Mouse (Mus musculus): Measurements from ENCODE around the gene Hpn. TPM values are rescaled to one million over a fixed set of nuclear protein-coding genes. Genes with fewer than 3 reads are reported as not detected.

The Hpn gene
- total RNA-seq, 2 experiments from 2014 or later: 15.0 to 20.7 TPM

DNA sequence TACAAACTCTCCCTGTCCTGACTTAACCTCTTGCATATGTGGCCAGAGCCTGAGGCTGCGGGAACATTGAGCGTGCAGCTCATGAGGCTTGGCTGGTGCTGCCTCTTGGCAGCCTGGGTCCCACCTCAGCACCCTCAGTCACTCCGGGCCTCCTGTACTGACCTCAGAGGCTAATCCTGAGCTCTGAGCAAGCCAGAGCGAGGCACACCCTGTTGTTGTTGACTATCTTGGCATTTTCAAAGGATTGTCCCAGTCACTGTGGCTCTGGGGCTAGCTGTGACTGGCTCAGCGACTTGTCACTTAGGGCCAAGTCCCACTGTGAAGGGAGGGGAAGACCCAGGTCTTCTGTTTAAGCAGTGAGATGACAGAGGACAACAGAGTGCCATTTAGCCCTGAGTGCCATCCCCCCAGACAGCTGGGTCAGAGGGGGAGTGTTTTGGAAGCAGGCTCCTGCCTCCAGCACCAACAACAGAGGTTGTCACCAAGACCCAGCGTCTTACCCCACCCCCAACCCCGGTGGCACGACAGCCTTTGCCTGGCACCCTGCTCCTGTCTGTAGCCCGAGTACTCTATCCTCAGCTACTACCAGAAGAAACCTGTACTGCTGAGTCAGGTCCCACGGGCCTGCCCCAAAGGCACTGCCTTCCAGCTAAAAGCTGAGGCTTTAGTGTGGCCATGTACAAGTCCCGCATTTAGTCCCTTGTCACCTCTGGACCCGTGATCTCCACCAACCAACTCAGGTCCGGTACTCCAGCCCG is 32.1 kb downstream of the Hpn start:
- peak; percentile 88 for DNase-seq (ENCODE audit: low spot score)

DNA sequence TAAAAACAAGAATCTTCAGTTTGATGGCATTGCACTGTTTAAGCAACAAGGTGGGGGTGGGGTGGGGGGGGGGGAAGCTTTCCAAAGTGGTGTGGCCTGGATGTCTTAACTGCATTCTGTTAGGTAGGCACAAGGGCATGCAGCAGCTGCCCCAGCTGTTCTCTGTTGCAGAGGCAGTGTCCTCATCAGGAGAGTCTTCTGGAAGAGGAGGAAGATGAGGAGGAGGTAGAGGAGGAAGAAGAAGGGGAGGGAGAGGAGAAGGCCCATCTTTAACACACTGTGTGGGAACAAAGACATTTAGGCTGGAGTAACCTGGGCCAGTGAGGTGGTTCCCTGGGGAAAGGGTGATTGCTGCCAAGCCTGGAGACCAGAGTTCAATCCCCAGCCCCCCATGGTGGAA is 33.0 kb downstream of the Hpn start:
- no peak for DNase-seq (ENCODE audit: low spot score)

DNA sequence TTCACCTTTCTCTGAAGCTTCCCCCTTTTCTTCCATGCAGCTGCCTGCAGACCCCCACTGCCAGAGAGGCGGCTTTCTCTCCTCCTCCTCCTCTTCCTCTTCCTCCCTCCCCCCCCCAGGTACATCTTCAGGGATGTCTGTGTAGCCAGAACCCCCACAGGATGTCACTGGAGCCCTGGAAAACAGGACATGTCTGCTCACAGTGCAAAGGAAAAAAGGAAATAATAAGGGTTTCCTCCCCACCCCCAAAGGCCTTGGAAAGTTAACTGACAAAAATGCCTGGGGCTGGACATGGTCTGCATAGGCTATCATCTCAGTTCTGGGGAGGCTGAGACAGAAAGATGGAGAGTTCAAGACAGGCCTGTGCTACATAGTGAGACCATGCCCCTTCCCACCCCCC is 34.0 kb downstream of the Hpn start:
- no peak for DNase-seq (ENCODE audit: low spot score)

DNA sequence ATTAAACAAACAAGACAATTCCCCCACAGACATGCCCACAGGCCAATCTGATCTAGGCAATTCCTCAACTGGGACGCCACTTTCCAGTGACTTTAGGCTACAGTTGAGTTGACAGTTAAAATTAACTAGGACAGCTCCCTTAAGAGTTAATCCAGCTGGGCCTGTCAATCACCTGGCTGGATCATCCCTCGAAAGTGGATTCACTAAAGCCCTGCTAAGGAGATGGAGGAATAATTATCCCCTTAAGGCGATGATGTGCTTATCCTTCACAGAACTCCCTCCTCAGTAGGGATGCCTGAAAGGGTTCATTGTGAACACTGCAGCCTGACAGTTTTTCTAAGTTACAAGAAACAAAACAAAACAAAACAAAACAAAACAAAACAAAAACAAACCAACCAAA is 34.5 kb downstream of the Hpn start:
- DNase-seq (ENCODE audit: low spot score): no peak

DNA sequence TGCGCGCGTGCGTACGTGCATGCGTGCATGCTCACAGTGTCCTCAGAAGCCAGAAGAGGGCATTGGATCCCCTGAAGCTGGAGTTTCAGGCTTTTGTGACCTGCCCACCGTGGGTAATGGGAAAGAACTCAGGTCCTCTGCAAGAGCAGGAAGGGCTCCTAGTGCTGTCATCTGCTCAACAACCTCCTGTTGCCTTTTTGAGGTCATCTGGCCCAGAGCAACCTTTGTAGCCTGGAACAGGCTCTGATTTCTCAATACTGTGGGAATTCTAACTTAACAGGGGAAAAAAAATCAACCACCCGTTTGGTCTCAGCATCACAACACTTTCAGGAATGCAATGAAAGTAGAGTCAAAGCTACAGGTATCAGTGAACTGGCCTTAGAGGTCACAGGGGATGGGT is 35.4 kb downstream of the Hpn start:
- DNase-seq (ENCODE audit: low spot score): no peak

DNA sequence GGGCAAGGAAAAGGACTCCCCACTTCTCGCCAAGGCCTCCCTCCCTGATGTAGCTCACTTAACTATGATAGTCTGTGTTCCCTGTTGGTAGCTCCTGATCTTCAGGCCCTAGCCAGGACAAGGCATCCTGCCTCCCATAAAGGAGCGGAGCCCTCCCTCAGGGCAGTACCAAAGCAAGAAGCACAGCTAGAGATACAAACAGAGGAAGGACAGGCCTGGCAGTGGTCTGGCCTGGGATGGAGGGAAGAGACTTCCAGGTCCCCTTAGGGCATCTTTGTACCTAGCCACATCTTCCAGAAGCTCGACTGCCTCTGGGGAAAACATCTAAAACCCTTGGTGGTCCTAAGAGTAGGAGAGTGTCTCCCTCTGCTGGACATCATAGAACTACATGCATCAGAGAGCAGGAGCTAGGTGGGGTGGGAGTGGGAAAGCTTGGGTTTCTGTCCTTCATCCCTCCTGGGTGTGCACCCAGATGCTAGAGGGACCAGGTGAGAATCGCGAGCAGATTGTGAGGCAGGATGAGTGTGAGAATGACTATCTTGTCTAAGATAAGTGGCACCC is 37.1 kb downstream of the Hpn start:
- peak; percentile 58 for DNase-seq (ENCODE audit: low spot score)

DNA sequence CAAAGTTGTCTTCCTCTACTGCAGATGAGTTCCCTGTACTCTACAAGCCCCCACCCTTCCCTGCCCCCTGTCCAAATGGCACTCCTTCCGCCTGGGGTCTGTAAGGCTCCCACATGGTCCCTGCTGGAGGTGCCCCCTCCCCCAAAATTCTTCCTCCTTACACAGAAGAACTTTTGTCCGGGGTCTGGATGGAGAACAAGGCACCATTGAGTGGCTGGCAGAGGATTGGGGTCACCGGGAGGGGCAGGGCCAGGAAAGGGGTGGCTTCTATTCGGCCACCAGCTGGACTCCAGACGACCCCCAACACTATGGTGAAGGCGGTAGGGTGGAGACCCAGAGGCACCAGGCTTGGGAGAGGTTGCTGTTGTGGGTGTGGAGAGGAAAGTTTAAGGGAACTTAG is 37.6 kb downstream of the Hpn start:
- no peak for DNase-seq (ENCODE audit: low spot score)

DNA sequence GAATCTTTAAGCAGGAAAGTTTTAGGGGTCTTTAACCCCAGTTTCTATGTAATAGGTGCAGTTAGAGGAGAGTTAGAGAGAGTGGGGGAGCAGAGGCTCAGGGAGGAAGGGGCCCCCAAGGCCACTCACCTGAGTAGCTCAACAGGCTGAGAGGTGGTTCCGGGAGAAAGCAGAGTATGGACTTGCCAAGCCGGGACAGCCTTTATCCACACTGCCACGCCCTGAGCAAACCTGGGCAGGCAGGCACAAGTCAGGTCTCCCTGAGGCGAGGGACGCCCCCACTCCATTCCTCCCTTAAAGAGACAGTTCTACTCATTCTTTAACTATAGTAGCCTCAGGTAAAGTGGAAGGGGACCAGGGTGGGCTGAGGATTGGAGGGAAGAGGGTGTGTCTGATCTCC is 38.6 kb downstream of the Hpn start, which contains the start of gene Fxyd3:
Fxyd3 (minus strand) TSS at position 213 of the 400 bp plus-strand sequence.
- no peak for DNase-seq (ENCODE audit: low spot score)

DNA sequence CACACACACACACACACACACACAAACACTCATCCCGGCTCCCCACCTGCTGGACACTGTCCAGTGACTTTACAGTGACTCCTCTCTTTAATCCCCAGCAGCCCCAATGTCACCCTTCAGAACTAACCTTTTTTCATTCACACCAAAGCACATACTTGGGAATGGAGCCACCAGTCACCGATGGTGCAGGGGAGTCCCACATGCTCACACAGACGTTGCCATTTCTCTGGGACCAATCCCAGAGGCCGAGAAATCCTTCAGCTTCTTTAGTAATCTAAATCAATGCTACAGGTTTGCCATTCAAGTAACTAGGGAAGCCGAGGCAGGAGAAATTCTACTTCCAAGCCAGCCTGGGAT is 40.4 kb downstream of the Hpn start:
- DNase-seq (ENCODE audit: low spot score): no peak

DNA sequence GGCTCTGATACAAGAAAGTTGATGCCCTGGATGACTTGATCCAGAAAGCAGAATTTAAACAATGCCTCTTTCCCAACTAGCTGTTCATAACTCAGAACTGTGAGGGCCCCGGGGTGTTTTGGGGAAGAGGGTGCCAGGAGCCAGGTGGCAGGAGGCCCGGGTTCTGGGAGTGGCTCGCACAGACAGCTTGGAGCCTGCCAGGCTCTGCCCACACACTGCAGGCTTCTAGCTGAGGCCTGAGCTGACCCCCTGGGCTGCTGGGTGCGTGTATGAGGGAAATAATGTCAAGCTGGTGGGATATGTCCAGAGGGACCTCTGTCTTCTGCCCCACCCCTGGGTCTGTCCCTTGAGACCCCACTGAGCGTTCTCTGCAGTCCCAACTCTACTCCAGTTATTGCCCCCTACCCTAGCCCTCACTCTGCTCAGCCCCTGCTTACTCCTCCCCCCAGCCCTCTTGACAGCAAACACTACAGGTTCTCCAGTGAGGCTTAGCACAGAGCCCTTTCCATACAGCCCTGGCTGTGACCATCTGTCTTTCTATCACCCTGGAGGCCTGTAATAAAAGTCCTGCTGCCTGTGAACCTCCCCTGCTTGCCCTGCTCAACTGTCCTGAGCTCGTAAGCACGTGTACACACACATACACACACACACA is 40.9 kb downstream of the Hpn start:
- DNase-seq (ENCODE audit: low spot score): no peak

DNA sequence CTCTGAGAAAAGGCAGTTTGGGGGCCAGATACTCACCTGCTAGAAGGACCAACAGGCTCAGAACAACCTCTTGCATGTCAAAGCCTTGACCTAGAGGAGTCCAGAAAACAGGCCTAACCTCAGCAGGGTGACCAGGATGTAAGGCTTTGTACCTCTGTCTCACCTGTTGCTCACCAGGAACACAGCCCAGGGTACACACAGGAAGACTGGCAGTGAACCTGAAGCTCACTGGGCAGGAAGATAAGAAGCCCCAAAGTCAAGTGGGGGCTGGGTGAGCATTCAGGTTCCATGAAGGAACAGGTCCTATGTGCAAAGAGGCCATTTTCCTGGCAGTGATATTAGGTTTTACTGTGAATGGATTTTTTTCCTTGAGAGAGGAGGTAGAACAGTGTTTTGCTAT is 41.5 kb downstream of the Hpn start:
- DNase-seq (ENCODE audit: low spot score): no peak

DNA sequence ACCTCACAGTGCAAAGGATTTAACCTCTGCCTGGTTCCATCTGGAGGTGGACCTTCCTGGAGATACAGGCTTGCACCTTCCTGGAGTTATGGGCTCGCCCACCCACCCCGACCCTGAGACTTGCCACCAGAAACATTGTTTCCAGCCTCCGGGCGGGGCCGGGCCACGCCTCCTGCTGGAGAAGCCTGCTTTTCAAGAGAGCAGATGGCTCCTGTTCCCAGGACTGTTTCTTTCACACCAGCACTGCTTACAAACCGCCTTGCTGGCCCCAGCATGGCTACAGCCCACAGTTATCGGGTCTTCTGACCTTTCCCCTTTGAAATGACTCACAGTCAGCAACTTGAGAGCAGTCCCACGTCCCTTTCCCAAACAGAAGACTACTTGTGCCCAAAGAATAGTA is 42.8 kb downstream of the Hpn start:
- DNase-seq (ENCODE audit: low spot score): no peak

DNA sequence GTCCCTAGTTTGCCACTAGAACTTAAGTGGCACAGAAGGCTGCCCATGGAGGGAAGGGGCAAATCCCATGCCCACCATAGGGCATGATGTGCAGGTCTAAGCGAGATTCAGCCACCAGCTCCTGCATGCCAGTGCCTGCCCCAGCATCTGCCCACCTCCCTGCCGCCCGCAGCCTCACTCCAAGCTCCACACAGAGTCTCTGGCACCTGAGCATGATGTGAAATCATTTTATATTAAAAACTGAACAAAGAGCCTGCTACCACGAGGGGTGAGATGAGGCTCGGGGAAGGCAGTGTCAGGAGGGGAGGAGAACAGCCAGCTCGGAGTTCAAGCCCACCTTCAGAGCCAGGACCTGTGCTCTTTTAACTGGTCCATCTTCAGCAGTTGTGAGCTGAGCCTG is 44.8 kb downstream of the Hpn start:
- no peak for DNase-seq (ENCODE audit: low spot score)

DNA sequence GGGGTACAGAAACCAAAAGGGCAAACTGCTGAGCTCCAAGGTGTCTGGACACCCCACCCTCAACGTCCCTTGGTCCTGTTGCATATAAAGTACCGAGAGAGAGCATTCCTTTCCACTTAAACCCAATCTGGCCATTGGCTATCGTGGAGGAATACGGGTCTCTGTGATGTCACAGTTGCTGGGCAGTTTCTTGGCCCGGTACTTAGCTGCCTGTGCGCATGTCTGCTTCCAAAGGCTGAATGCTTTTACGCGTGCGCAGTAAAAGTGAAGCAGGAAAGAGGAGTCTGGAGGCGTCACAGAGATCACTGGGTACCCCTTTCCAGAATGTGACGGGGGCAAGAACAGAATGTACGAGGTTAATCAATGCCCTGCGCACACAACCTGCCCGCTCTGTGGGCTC is 45.6 kb downstream of the Hpn start:
- no peak for DNase-seq (ENCODE audit: low spot score)

DNA sequence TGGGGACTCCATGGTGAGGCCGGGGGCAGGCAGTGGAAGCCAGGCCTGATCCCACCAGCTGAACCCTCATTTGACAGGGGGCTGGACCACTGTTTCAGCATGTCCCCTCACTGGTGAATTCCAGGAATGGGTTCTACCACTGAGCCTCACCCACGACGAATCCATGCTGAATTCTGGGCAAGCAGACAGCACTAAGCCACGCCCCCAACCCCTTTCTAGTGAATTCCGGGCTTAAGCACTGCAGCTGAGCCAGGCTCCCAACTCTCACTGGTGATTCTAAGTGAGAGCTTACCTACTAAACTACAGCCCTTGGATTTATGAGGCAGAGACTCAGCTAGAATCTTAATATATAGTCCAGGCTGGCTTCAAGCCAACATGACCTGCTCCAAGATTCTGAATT is 47.3 kb downstream of the Hpn start:
- peak; percentile 43 for DNase-seq (ENCODE audit: low spot score)

DNA sequence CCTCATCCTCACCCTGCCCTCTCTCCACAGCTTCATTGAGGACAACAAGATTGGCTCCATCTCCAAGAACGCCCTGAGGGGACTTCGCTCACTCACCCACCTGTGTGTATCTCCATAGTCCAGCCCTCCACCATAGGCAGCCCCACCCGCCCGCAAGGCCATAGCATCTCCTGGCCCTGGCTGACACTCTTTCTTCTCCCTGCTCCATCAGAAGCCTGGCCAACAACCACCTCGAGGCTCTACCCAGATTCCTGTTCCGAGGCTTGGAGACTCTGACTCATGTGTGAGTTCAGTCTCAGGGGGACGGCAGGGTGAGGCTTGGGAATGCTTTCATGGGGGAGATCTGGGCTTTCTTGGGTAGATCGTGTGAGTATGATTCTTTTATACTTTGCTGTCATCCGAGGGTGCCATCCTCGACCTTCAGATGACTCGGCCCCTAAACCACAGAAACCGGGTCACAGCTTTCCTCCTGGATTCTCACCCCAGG is 52.0 kb downstream of the Hpn start:
- DNase-seq (ENCODE audit: low spot score): no peak

DNA sequence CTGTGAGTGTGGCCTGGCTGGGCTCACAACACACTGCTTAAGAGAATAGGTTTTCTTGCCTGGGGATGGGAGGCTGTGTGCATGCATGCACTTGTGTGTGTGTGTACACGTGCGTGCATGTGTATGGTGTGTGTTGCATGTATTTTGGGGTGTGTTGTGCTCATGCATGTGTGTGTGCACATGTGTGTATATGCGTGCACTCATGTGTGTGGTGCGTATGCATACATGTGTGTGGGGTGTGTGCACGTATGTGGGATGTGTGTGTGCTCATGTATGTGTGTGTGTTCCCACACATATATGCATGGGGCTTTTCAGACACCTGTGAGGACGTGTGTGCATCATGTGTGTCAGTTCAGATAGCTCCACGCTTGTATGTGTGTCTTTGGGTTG is 54.5 kb downstream of the Hpn start:
- DNase-seq (ENCODE audit: low spot score): no peak

DNA sequence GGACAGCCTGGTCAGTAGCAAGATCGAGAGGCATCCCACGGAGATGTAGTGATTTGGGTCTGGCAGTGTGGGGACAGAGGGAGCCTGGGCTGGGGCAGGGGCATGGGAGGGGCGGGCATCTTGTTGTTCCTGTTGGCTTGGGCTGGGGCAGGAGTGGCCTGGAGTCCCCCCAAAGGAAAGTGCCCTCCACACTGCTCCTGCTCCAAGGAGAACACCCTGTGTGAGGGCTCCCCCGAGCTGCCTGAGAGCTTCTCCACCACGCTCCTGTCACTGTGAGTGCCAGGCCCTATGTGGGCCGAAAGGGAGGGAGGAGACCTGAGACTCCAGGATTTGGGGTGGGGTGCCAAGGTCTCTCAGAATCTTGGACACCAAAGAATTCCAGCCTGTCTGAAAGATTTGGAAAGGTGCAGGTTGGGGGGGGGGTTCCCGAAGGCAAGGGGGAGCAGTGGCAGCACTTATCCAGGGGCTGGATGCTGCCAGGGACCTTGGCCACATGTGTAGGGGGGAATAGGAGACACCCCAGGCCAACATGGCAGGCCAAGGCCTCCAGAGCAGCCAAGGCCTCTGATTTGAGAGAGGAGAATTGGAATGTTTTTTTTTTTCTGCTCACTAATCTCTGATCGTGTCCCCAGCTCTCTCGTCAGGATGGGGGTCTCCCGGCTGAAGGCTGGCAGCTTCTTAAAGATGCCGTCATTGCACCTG is 55.0 kb downstream of the Hpn start:
- DNase-seq (ENCODE audit: low spot score): no peak

DNA sequence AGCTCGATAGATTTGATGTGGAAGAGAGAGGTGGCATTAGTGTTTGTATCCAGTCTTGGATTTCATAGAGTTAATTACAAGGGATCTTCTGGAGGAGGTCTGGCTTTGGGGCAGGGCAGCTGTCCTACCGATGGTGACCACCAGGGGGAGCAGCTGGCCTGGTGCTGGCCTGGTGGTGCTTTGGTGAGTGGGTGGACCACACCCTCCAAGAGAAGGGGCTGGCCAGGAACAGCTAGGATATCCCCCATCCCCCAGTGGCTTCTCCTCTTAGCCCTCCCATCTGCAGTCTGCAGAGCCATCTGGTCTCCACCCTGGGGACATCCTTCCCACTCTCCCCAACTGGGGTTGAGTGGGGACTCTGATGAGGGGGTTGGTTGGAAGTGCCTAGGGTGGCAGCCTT is 56.0 kb downstream of the Hpn start, which contains the start of gene Lgi4:
Lgi4 (plus strand) TSS at position 235 of the 400 bp plus-strand sequence.
- DNase-seq (ENCODE audit: low spot score): peak; percentile 91

DNA sequence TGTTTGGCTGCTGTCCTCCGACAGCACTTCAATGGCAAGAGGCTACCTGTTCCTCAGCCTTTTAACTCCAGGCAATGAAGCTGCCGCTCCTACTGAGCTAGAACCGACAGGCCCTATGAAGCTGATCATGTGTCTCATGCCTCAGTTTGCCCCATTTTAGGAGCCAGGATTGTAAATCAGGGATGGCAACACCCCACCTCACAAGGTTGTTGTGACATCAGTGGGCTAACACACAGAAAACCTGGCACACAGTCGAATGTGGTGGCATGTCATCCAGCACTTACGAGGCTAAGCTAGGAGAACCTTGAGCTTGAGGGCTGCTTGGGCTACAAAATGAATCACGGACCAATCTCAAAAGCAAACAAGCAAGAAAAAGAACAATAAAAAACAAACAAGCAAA is 56.9 kb downstream of the Hpn start:
- DNase-seq (ENCODE audit: low spot score): no peak

DNA sequence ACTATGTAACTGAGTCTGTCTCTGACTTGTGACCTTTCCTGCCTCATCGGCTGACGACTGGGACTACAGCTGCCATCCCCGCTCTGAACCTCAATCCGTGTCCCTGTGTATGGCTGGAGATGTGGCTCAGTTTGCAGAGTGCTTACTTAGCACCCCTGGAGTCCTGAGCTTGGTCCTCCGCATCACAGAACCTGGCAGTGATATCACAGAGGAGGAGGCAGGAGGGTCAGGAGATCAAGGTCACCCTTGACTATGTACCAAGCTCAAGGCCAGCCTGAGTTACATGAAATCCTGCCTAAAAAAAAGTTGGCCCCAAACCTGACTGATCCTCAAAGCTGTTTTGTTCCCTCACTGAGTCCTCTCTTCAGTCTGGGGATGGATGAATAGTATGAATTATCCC is 57.4 kb downstream of the Hpn start:
- DNase-seq (ENCODE audit: low spot score): no peak

DNA sequence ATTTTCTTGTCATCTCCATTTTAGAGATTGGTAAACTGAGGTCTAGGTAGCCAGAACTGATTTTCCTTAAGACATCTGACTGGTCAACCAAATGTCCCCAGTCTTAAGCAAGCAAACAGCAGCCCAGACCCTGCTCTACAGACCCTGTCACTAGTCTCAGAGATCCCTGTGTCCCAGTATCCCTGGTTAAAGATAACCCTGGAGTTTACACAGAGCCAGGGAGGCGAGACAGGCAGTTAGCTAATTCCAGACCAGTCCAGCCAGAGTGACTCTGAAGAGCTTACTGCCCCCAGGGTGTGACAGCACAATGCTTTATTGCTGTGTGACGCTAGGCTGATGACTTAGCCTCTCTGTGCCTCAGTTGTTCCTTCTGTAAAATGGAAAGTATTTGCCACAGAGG is 58.0 kb downstream of the Hpn start, which contains the start of gene Fxyd1:
Fxyd1 (minus strand) TSS at position 129 of the 400 bp plus-strand sequence.
- no peak for DNase-seq (ENCODE audit: low spot score)
